Mouse (Mus musculus): Measurements from ENCODE around the gene Castor2.

DNA sequence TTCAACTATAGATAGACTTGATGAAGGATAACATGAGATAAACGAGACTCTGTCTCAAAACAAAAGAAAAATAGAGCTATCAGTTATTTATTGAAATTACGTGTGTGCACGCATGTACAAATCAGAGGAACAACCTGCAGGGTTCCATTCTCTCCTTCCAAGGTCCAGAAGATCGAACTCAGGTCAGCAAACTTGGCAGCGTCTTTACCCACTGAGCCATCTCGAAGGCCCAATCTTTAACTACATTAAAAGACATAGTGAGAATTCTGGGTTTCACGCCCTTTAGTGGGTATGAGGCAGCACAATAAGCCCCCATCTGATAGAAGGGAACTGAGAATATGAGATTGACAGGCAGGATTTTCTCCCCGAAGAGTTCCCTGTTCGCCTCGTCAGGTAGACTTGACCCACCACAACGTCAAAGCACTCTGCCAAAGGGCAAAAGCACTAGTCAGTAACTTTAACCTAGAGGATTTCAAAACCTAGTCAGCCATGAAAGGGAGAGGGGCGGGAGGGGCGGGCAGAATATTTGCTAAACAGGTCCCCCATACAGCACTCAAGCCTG is 1.1 kb upstream of the Castor2 start:
- TF ChIP-seq CTCF (IDR thresholded peaks at IDR 0.05; ENCODE audit: low read depth) (no peak), EP300 (IDR thresholded peaks at IDR 0.05; ENCODE audit: low read depth) (no peak)

Data from heart, postnatal 0 days (tissue).